Mouse (Mus musculus) kidney, adult 9 months (tissue): ENCODE measurements around the gene Ist1.

Experiments used
- DNase-seq: peaks from one replicate; pipeline ENCODE4 v3.0.0; 2022

The Ist1 gene

DNA sequence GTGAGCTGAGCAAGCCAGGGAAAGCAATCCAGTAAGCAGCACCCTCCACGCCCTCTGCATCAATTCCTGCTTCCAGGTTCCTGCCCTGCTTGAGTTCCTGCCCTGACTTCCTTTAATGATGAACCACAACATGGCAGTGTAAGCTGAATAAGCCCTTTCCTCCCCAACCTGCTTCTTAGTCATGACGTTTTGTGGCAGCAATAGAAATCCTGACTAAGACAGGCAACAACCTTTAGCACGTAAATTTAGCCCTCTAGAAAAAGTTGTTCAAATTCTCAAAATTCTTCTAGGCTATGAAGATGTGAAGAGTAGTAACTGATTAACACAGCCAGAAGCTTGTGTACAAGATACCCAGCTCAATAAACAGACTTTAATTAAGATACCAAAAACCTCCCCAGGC lies 11.5 kb downstream of the Ist1 start:
- DNase-seq: peak; percentile 55

DNA sequence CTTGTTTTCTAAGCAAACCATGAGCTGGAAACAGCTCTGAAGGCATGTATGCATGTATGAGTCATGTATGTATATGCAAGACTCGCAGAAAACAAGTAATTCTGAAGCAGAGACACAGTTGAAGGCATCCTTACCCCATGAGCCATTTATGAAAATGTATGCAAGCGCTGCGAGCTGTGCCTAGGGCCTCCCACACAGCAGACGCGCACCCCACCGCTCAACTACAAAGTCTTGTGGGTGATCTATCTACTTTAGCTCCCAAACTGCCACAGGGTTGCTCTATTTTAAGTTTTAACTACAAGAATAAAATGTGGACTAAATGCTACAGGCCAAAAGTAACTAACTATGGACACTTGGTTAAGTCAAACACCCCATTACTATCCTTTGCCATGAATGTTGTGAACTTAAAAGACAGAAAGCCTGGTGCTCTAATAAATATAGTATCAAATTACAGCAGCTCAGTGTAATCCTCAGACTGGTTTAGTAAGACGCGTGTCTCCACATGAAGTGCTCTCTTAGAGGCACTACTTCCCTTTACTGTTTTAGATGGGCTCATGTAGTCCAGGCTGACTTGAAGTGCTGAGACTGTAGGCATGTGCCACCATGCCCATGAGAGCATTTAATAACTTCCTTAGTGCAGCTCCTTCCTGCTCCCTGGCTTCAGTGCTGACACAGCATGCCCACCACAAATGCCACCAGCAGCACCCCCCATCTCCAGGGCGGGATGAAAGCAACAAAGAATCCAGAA lies 17.0 kb downstream of the Ist1 start:
- DNase-seq: no peak

- peak; percentile 49 for DNase-seq
Observed at GRCm38 (mm10) chr8:109673596-109673995, 19.5 kb downstream of the Ist1 start.

DNA sequence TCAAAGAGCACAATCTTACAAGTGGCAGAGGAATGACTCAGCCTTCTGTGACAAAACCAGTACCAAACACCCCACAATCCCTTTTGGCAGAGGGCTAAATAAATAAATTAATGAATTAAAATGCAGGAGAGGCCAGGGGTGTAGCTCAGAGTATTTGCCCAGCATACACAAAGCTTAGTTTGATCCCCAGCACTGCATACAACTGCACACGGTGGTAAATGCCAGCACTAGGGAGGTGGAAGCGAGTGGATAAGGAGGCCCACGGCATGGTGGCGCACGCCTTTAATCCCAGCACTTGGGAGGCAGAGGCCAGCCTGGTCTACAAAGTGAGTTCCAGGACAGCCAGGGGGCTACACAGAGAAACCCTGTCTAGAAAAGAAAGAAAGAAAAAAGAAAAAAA lies 20.4 kb downstream of the Ist1 start:
- no peak for DNase-seq

- DNase-seq: no peak
Observed at GRCm38 (mm10) chr8:109666616-109667015, 26.4 kb downstream of the Ist1 start.

GRCm38 (mm10) chr8:109662328-109662727 lies 30.7 kb downstream of the Ist1 start:
- DNase-seq: no peak

- no peak for DNase-seq
Observed at GRCm38 (mm10) chr8:109656860-109657259, 36.2 kb downstream of the Ist1 start.

DNA sequence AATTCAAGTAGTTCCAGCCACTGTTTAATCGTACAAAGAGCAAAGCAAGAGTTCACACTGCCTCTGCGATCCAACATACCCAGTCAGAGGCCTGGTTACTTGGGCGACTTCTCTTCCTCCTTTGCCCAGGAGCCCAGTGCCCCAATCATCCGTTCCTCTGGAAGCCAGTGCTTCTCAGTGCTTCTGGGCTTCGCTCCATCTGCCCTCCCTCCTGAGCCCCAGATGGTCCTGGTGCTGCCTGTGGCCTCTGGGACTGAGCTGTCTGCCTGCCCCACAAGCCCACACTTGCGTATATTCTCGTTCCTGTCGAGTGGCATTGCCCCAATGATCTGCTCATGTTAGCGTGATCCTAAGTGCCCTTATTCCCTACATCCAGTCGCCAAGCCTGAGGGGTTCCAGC lies 42.3 kb downstream of the Ist1 start:
- no peak for DNase-seq

DNA sequence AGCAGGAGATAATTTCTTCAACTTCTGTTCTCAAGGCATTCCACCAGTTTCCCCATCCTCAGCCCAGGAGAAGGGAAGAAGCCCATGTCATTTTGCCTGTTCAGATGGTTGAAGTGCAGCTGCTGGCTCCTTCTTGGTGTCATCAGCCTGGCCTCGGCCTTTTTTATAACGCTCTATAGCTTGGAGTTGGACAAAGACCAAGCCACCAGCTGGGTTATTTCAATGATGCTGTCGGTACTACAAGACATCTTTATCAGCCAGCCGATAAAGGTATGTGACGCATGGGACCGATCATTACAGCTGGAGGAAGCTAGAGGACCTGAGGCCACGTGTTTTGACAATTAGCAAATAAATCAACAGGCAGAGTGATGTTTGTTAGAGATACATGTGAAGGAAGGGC lies 44.6 kb downstream of the Ist1 start:
- DNase-seq: no peak

- DNase-seq: no peak
Observed at GRCm38 (mm10) chr8:109647331-109647730, 45.7 kb downstream of the Ist1 start.

- DNase-seq: no peak
Observed at GRCm38 (mm10) chr8:109641236-109641635, 51.8 kb downstream of the Ist1 start.

- DNase-seq: no peak
Observed at GRCm38 (mm10) chr8:109640410-109640809, 52.6 kb downstream of the Ist1 start.

DNA sequence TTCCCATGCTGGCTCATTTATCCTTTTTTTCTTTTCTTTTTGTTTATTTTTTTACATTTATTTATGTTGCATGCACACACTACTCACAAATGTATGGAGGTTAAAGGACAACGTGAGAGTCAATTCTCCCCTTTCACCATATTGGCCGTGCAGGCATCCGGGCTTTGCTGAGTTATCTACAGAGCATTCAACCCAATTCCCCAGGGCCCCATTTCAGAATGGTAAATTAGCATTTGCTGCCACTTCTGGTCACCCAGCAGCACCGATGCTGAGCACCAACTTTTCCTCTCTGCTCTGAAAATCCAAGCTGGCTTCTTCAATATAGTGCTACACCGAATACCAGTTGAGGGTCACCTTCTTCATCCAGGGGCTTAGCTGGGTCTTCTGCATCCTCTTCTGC lies 54.2 kb downstream of the Ist1 start:
- no peak for DNase-seq

GRCm38 (mm10) chr8:109635146-109635545 lies 57.9 kb downstream of the Ist1 start:
- DNase-seq: no peak

GRCm38 (mm10) chr8:109632498-109632897 lies 60.6 kb downstream of the Ist1 start:
- no peak for DNase-seq

DNA sequence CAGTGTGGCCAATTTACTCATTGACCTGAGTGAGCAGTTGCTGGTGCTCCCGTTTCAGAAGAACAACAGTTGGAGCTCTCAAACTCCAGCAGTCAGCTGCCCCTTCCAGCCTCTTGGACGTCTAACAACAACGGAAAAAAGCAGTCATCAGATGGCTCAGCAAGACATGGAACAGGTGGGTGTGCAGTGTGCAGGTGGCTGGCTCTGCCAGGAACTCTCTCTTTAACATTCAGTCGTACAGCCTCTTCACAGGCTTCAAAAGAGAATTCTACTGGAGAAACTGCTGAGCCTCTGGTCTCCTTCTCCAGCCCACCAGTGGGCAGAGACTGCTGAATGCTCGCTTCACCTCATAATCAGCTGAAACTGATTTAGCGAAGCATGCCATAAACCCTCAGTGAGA lies 64.4 kb downstream of the Ist1 start:
- no peak for DNase-seq
